Mouse (Mus musculus) neural tube, embryonic 14.5 days (tissue): Measurements from ENCODE around the gene Dnah11. TPM values are rescaled to one million over a fixed set of nuclear protein-coding genes. Genes with fewer than 3 reads are reported as not detected.
"Not testable (repeated sequence)": the region's sequence is repeated elsewhere in the genome, so short reads cannot be mapped to it uniquely, and the experiment has no call there.

Experiments
- ATAC-seq: fragments of 200-750 bp; cut with Nextera tagmentation; 2 replicates; pipeline ENCODE4 v1.8.0; 2017; ENCODE audit warnings: low read depth, mild to moderate bottlenecking, moderate TSS enrichment, moderate library complexity
- H3K27ac ChIP-seq: fragments of 300-500 bp; sonication (generic); 2 replicates; pipeline ENCODE4 v1.5.1; 2014; ENCODE audit warnings: low read depth, mild to moderate bottlenecking, control low read depth, low read length, moderate library complexity, mixed read lengths
- H3K27me3 ChIP-seq: fragments of 300-500 bp; sonication (generic); 2 replicates; pipeline ENCODE4 v1.6.1; 2014; ENCODE audit warnings: low read length; ENCODE audit not compliant: control insufficient read depth, insufficient read depth
- H3K36me3 ChIP-seq: fragments of 300-500 bp; sonication (generic); 2 replicates; pipeline ENCODE4 v1.6.1; 2014; ENCODE audit warnings: low read length, mixed read lengths; ENCODE audit not compliant: control insufficient read depth, insufficient read depth
- H3K4me1 ChIP-seq: fragments of 300-500 bp; sonication (generic); 2 replicates; pipeline ENCODE4 v1.6.1; 2014; ENCODE audit warnings: low read length; ENCODE audit not compliant: control insufficient read depth, insufficient read depth
- H3K4me2 ChIP-seq: fragments of 300-500 bp; sonication (generic); 2 replicates; pipeline ENCODE4 v1.6.1; 2014; ENCODE audit warnings: mild to moderate bottlenecking, low read depth, low read length, control low read depth
- H3K4me3 ChIP-seq: fragments of 300-500 bp; sonication (generic); 2 replicates; pipeline ENCODE4 v1.5.1; 2014; ENCODE audit warnings: low read depth, low read length, control low read depth, mixed read lengths
- H3K9ac ChIP-seq: fragments of 300-500 bp; sonication (generic); replicated peaks from 2 replicates; pipeline ENCODE4 v1.6.1; 2014; ENCODE audit warnings: low read depth, mild to moderate bottlenecking, control low read depth, low read length, mixed read lengths
- H3K9me3 ChIP-seq: fragments of 300-500 bp; sonication (generic); 2 replicates; pipeline ENCODE4 v1.6.1; 2016; ENCODE audit warnings: low read length; ENCODE audit not compliant: control insufficient read depth
- WGBS: fragments of 180-500 bp; shearing (Covaris S2); extraction: QIAGEN DNeasy Blood & Tissue Kit; methylation state at CpG from one replicate; pipeline ENCODE4 v1.1.7; 2014; 5-methylcytosine and 5-hydroxymethylcytosine counted together
- polyA plus RNA-seq: library from polyadenylated mRNA; unstranded; fragments of >200 nt; fragmentation: Nextera tagmentation; extraction: Ambion mirVana; gene quantifications from 2 replicates; pipeline ENCODE4 v1.2.1, GENCODE M21; 2014

The Dnah11 gene
- polyA plus RNA-seq, 1 experiment from 2014 or later: 0.37 TPM

- Histone ChIP-seq H3K27ac (no peak overlapping the region), H3K4me1 (peaks cover 7% of the 10 kb centered on the region; the same call in 1 of the 2 replicates), H3K27me3 (no peaks in the 10 kb centered on the region), H3K4me3 (no peak overlapping the region), H3K9me3 (no peaks in the 10 kb centered on the region), H3K4me2 (0 out of 2 replicates have a peak overlapping the region, but pooled peaks have one; percentile 8), H3K9ac (no peak overlapping the region), H3K36me3 (no peaks in the 10 kb centered on the region)
- WGBS: 32% methylated on average over 10 of the region's 10 CpGs
- ATAC-seq: no peak; the same call in 1 of the 2 replicates
Measured at GRCm38 (mm10) chr12:117915826-117916588, 282.8 kb downstream of the Dnah11 start.

GRCm38 (mm10) chr12:117914613-117915245 is 284.1 kb downstream of the Dnah11 start:
- no peak overlapping the region for H3K27ac ChIP-seq
- no peaks in the 10 kb centered on the region for H3K27me3 ChIP-seq
- H3K4me2 ChIP-seq: no peak overlapping the region
- no peak overlapping the region for H3K9ac ChIP-seq
- no peaks in the 10 kb centered on the region for H3K9me3 ChIP-seq
- H3K4me3 ChIP-seq: no peak overlapping the region
- no peak for ATAC-seq
- no peaks in the 10 kb centered on the region for H3K36me3 ChIP-seq
- WGBS: 6% methylated on average over 10 of the region's 10 CpGs
- peaks cover 7% of the 10 kb centered on the region; the same call in 1 of the 2 replicates for H3K4me1 ChIP-seq

GRCm38 (mm10) chr12:117911396-117911795 is 287.4 kb downstream of the Dnah11 start:
- 83% methylated on average over 1 of the region's 1 CpGs for WGBS
- no peaks in the 10 kb centered on the region for H3K9me3 ChIP-seq
- no peak overlapping the region for H3K4me3 ChIP-seq
- H3K4me2 ChIP-seq: no peak overlapping the region
- H3K36me3 ChIP-seq: no peaks in the 10 kb centered on the region
- no peak overlapping the region for H3K27ac ChIP-seq
- H3K9ac ChIP-seq: no peak overlapping the region
- peaks cover 7% of the 10 kb centered on the region; the same call in 1 of the 2 replicates for H3K4me1 ChIP-seq
- H3K27me3 ChIP-seq: no peaks in the 10 kb centered on the region
- no peak for ATAC-seq

- WGBS: 84% methylated on average over 4 of the region's 4 CpGs
- not testable (repeated sequence) for H3K4me1 ChIP-seq, ATAC-seq, H3K9ac ChIP-seq, H3K4me2 ChIP-seq, H3K9me3 ChIP-seq, H3K27me3 ChIP-seq, H3K36me3 ChIP-seq, H3K27ac ChIP-seq, H3K4me3 ChIP-seq
Measured at GRCm38 (mm10) chr12:117905232-117905840, 293.5 kb downstream of the Dnah11 start.

DNA sequence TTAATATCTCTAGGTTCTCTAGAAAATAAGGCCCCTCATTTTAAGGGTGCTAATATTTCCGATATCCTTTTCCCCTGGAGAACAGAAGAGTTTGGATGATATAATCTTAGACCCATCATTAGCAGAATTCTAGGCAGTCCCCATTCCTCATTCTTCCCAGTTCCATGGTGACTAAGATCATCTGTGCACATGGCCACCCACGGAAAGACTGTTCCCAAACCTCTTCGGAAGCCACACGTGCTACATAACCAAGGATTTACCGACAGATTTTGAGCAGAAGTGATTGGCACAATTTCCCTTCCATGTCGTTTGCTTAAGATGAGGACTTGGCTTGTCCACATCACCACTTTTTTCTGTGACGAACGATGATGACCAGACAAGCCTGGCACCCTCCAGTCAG is 295.2 kb downstream of the Dnah11 start:
- H3K27ac ChIP-seq: no peak overlapping the region
- no peak for ATAC-seq
- H3K36me3 ChIP-seq: no peaks in the 10 kb centered on the region
- no peaks in the 10 kb centered on the region for H3K9me3 ChIP-seq
- H3K4me3 ChIP-seq: no peak overlapping the region
- no peak overlapping the region for H3K9ac ChIP-seq
- no peaks in the 10 kb centered on the region for H3K27me3 ChIP-seq
- 89% methylated on average over 8 of the region's 8 CpGs for WGBS
- H3K4me1 ChIP-seq: no peaks in the 10 kb centered on the region
- no peak overlapping the region for H3K4me2 ChIP-seq

GRCm38 (mm10) chr12:117901352-117901751 is 297.5 kb downstream of the Dnah11 start:
- not testable (repeated sequence) for H3K9ac ChIP-seq, H3K4me2 ChIP-seq, H3K4me1 ChIP-seq, H3K27me3 ChIP-seq, H3K4me3 ChIP-seq, H3K9me3 ChIP-seq, ATAC-seq, H3K27ac ChIP-seq, H3K36me3 ChIP-seq
- 29% methylated on average over 1 of the region's 4 CpGs for whole genome bisulfite sequencing

- ATAC-seq, H3K4me3 ChIP-seq, H3K36me3 ChIP-seq, H3K9me3 ChIP-seq, H3K27me3 ChIP-seq, H3K4me1 ChIP-seq, H3K9ac ChIP-seq, H3K4me2 ChIP-seq, H3K27ac ChIP-seq: not testable (repeated sequence)
- WGBS: no CpG with 5 or more reads among the region's 4 CpGs
Measured at GRCm38 (mm10) chr12:117900798-117901197, 298.0 kb downstream of the Dnah11 start.

- no peak for ATAC-seq
- no peaks in the 10 kb centered on the region for H3K4me1 ChIP-seq
Measured at GRCm38 (mm10) chr12:117887422-117887821, 311.4 kb downstream of the Dnah11 start.

DNA sequence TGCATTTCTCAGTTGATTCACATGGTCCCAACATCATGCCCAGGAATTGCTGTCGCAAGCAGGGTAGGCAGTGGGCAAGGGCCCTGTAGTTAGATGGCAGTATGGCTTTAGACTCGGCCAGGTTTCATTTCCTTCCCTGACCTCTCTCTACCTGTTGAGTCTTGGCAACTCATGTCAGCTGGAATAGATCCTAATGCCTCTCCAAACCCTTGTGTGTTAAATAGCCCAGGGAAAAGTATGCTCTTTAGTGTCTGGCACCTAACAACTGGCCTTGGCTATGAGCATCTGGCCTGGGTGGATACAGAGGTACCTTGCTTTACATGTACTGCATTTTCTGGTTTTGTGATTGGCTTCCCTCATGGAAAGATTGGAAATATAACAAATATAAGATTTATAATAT is 314.2 kb downstream of the Dnah11 start:
- ATAC-seq: no peak
- WGBS: 91% methylated on average over 2 of the region's 2 CpGs
- no peaks in the 10 kb centered on the region for H3K9me3 ChIP-seq
- no peak overlapping the region for H3K4me3 ChIP-seq
- H3K27me3 ChIP-seq: no peaks in the 10 kb centered on the region
- H3K9ac ChIP-seq: no peak overlapping the region
- no peaks in the 10 kb centered on the region for H3K36me3 ChIP-seq
- no peak overlapping the region for H3K27ac ChIP-seq
- no peaks in the 10 kb centered on the region for H3K4me1 ChIP-seq
- no peak overlapping the region for H3K4me2 ChIP-seq

More at GRCm38 (mm10) chr12:117887422-117887821, 311.4 kb downstream of the Dnah11 start:
- Histone ChIP-seq H3K27me3 (no peaks in the 10 kb centered on the region), H3K4me3 (no peak overlapping the region), H3K9me3 (no peaks in the 10 kb centered on the region), H3K4me2 (no peak overlapping the region), H3K9ac (no peak overlapping the region), H3K36me3 (no peaks in the 10 kb centered on the region), H3K27ac (no peak overlapping the region)
- WGBS: 82% methylated on average over 3 of the region's 3 CpGs
